Mouse (Mus musculus): ENCODE results near the gene Tgfb1.

The Tgfb1 gene

GRCm38 (mm10) chr7:25686680-25687531 lies at the start of gene Tgfb1:
Gene Tgfb1 (plus strand): TSS chr7:25687002.
- peak; percentile 81 for DNase-seq (ENCODE audit: extremely low spot score, low spot score)

GRCm38 (mm10) chr7:25637099-25637498 lies 49.7 kb upstream of the Tgfb1 start:
- DNase-seq (ENCODE audit: extremely low spot score, low spot score) = no peak

GRCm38 (mm10) chr7:25639754-25640153 lies 47.0 kb upstream of the Tgfb1 start:
- no peak for DNase-seq (ENCODE audit: extremely low spot score, low spot score)

- DNase-seq (ENCODE audit: extremely low spot score, low spot score) = no peak
These were observed 42.7 kb upstream of the Tgfb1 start for GRCm38 (mm10) chr7:25644136-25644535.

GRCm38 (mm10) chr7:25644631-25645030 lies 42.2 kb upstream of the Tgfb1 start:
- no peak for DNase-seq (ENCODE audit: extremely low spot score, low spot score)

GRCm38 (mm10) chr7:25645074-25645473 lies 41.7 kb upstream of the Tgfb1 start:
- no peak for DNase-seq (ENCODE audit: extremely low spot score, low spot score)

- DNase-seq (ENCODE audit: extremely low spot score, low spot score) = no peak
These were observed 39.2 kb upstream of the Tgfb1 start for GRCm38 (mm10) chr7:25647574-25648123.

- no peak for DNase-seq (ENCODE audit: extremely low spot score, low spot score)
These were observed 37.0 kb upstream of the Tgfb1 start for GRCm38 (mm10) chr7:25649839-25650238.

- DNase-seq (ENCODE audit: extremely low spot score, low spot score) = no peak
These were observed 35.5 kb upstream of the Tgfb1 start for GRCm38 (mm10) chr7:25651281-25651680.

- DNase-seq (ENCODE audit: extremely low spot score, low spot score) = no peak
These were observed 34.5 kb upstream of the Tgfb1 start for GRCm38 (mm10) chr7:25652244-25652759.

GRCm38 (mm10) chr7:25655601-25656428 lies 31.0 kb upstream of the Tgfb1 start:
- no peak for DNase-seq (ENCODE audit: extremely low spot score, low spot score)

GRCm38 (mm10) chr7:25657785-25658184 lies 29.0 kb upstream of the Tgfb1 start:
- no peak for DNase-seq (ENCODE audit: extremely low spot score, low spot score)

- DNase-seq (ENCODE audit: extremely low spot score, low spot score) = peak; percentile 97
These were observed 27.9 kb upstream of the Tgfb1 start, which contains the start of the genes Bckdha and Exosc5 for GRCm38 (mm10) chr7:25658657-25659472. Gene Bckdha (minus strand): TSS chr7:25658981. Gene Exosc5 (plus strand): TSS chr7:25659164.

GRCm38 (mm10) chr7:25666381-25666780 lies 20.4 kb upstream of the Tgfb1 start:
- no peak for DNase-seq (ENCODE audit: extremely low spot score, low spot score)

- no peak for DNase-seq (ENCODE audit: extremely low spot score, low spot score)
These were observed 17.6 kb upstream of the Tgfb1 start for GRCm38 (mm10) chr7:25669158-25669557.

- DNase-seq (ENCODE audit: extremely low spot score, low spot score) = no peak
These were observed 17.2 kb upstream of the Tgfb1 start for GRCm38 (mm10) chr7:25669631-25670030.

- DNase-seq (ENCODE audit: extremely low spot score, low spot score) = no peak
These were observed 16.7 kb upstream of the Tgfb1 start for GRCm38 (mm10) chr7:25670096-25670495.

- no peak for DNase-seq (ENCODE audit: extremely low spot score, low spot score)
These were observed 15.1 kb upstream of the Tgfb1 start for GRCm38 (mm10) chr7:25671686-25672085.

- DNase-seq (ENCODE audit: extremely low spot score, low spot score) = no peak
These were observed 14.4 kb upstream of the Tgfb1 start for GRCm38 (mm10) chr7:25672442-25672841.

- no peak for DNase-seq (ENCODE audit: extremely low spot score, low spot score)
These were observed 12.5 kb upstream of the Tgfb1 start for GRCm38 (mm10) chr7:25674297-25674696.
